Mouse (Mus musculus) mammary gland, adult 2 months (tissue): Measurements from ENCODE around the gene Strap. TPM values are rescaled to one million over a fixed set of nuclear protein-coding genes. Genes with fewer than 3 reads are reported as not detected.

Experiments used
- polyA plus RNA-seq: library from polyadenylated mRNA; depleted of rRNA; stranded (reverse); fragments of >200 nt; gene quantifications from 2 replicates; pipeline ENCODE4 v1.2.3, GENCODE M21; 2012; ENCODE audit warnings: low replicate concordance; rRNA removed

Strap gene
- 21.6 and 48.9 TPM in 2 replicates for polyA plus RNA-seq

GRCm38 (mm10) chr6:137734846-137735609 is at the start of gene Strap:
TSS of gene Strap (plus strand) at chr6:137735078.

GRCm38 (mm10) chr6:137754056-137754856 is 19.4 kb downstream of the Strap start, which contains the start of gene Dera:
TSS of gene Dera (plus strand) at chr6:137754546.

Other genes starting within 250 kb of the Strap start
- 11.9 and 13.9 TPM in 2 replicates for gene Eps8, start 80.2 kb upstream of the Strap start, polyA plus RNA-seq
- 6.9 and 8.0 TPM in 2 replicates for gene Dera, start 19.5 kb downstream of the Strap start, polyA plus RNA-seq